Mouse (Mus musculus): ENCODE data around the gene Rtn4rl1. TPM values are rescaled to one million over a fixed set of nuclear protein-coding genes. Genes with fewer than 3 reads are reported as not detected.
A peak's percentile ranks its signal among the peaks of the same experiment; 100 is the strongest.
"Not testable (repeated sequence)": the region's sequence is repeated elsewhere in the genome, so short reads cannot be mapped to it uniquely, and the experiment has no call there.

The Rtn4rl1 gene
- total RNA-seq, 2 experiments from 2014 or later: 86.2 to 91.0 TPM

DNA sequence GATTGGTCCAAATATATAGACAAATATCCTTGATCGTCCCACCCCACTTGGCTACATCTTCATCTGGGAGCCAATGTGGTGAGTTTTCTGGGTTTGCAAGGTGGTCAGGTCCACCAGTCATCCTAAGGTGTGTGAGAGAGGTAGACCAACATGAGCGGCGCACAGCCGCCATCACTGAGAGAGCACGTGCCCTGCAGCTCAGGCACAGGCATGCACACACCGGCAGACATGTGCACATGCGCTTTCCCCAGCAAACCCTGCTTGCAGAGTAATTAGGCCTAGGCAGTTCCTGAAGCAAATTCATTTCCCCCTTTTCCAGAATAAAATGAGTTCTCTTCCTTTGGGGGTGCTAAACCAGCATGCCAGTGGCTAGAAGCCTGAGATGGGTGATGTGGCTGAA, 98.7 kb downstream of the Rtn4rl1 start:
- DNase-seq (ENCODE audit: low spot score in 2 of 2): no peak

GRCm38 (mm10) chr11:75293852-75294361, 100.3 kb downstream of the Rtn4rl1 start:
- no peak for DNase-seq (ENCODE audit: low spot score in 2 of 2)

- DNase-seq (ENCODE audit: low spot score in 2 of 2): no peak
Measured at GRCm38 (mm10) chr11:75294862-75295261, 101.3 kb downstream of the Rtn4rl1 start.

DNA sequence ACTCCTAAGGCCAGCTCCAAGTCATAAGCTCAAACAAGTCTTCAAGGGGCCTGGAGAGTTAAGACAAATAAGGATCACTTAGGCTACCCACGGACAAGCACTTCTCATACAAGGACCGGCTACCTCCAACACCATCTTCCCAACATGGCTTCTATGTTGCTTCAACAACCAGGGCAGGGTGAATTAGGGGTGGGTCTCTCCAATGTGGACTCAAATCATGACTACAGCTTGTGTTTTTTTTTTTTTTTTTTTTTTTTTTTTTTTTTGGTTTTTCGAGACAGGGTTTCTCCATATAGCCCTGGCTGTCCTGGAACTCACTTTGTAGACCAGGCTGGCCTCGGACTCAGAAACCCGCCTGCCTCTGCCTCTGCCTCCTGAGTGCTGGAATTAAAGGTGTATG, 102.0 kb downstream of the Rtn4rl1 start:
- not testable (repeated sequence) for DNase-seq (ENCODE audit: low spot score in 2 of 2)

DNA sequence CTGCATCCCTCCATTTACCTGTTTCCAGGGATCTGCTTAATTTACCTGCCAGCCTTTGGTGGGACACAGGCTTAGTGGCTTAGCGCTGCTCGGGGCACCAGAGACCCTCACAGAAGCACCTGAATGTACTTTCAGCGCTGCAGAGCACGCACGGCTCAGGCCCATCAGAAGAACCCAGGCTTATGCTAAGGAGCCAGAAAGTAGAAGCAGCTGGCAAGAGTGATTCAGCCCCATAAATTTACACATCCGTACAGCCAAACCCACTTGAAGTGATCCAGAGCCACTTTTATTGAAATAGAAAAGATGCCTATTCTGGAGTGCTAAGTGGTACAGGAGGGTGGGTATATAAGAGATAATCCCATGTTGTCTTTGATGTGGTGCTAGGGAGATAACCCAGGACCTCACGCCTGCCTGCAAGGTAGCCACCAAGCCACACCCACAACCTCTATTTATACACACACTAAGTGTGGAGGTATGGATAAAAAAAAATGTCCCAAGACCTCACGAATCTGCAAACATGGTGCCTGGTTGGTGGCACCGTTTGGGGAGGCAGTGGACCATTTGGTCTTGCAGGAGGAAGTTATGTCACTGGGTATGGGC, 102.9 kb downstream of the Rtn4rl1 start:
- DNase-seq (ENCODE audit: low spot score in 2 of 2): no peak

- DNase-seq (ENCODE audit: low spot score in 2 of 2): no peak
Measured at GRCm38 (mm10) chr11:75297631-75298030, 104.0 kb downstream of the Rtn4rl1 start.

- no peak for DNase-seq (ENCODE audit: low spot score in 2 of 2)
Measured at GRCm38 (mm10) chr11:75298491-75298890, 104.9 kb downstream of the Rtn4rl1 start.

DNA sequence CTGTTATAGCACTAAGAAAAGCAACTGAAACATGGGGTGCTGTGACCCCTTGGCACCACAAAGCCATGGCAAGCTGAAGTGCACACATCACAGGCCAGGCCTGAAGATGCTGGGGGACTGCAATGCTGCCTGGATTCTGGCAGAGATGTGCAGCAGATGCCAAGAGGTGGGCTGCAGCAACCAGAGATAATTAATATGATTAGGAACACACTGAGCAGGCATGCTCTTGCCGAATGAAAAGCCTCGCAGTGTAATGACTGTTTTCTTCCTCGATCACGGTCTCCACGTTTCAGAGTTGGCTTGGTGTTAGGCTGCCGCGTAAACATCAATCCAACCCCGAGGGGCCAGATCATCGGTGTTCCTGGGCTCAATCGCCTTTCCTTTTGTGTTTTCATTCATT, 106.2 kb downstream of the Rtn4rl1 start:
- DNase-seq (ENCODE audit: low spot score in 2 of 2): no peak

GRCm38 (mm10) chr11:75300954-75301353, 107.4 kb downstream of the Rtn4rl1 start:
- no peak for DNase-seq (ENCODE audit: low spot score in 2 of 2)

DNA sequence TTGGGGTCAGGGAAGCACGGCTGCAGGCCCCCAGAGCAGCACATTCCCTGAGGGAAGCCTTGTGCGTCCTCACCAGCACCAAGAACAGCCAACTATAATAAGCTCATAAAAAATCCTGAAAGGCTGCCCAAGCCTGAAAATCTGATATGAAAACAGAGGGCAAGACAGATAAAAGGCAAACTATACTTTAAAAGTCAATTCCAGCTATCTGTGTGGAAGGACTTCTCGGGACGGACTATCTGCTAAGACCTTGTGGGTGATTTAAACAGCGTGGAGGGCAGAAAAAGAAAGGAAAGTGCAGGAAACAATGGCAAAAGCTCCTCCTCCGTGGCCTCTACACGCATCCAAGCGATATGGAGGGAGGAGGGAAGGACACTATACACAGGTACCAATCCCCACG, 111.2 kb downstream of the Rtn4rl1 start:
- no peak for DNase-seq (ENCODE audit: low spot score in 2 of 2)

DNA sequence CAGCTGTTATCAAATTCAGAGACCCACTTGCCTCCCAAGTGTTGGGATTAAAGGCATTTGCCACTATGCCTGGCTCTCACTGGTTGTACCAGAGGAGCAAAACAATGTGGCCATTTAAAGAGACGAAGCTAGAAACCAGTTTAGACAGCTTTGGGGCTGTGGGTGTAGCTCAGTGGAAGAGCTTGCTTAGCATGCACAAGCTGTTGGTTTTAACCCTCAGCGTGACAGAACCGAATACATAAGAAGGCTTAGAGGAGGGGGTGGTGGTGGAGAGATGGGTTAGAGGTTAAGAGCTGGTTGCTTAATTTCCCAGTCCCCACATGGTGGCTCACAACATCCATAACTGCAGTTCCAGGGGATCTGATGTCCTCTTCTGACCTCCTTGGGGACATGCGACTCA, 115.1 kb downstream of the Rtn4rl1 start:
- DNase-seq (ENCODE audit: low spot score in 2 of 2): no peak

GRCm38 (mm10) chr11:75310813-75311212, 117.2 kb downstream of the Rtn4rl1 start:
- no peak for DNase-seq (ENCODE audit: low spot score in 2 of 2)

DNA sequence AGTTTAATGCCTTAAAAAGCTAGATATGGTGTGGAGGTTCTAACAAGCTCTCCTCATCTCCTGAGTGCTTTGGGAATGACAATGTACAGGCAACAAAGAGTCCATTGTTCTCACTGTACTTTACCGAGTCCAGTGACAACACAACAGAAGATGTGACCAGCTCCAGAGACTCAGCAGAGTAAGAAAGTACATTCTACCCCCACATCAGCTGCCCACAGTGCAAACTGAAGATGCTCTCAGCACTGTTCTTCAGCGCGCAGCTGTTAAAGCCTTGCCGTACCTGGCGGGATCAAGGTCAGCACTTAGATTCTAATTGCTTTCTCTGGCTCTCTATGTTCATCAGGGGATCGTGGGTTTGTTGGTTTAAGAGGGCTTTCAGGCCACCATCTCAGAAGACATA, 118.2 kb downstream of the Rtn4rl1 start:
- DNase-seq (ENCODE audit: low spot score in 2 of 2): no peak

DNA sequence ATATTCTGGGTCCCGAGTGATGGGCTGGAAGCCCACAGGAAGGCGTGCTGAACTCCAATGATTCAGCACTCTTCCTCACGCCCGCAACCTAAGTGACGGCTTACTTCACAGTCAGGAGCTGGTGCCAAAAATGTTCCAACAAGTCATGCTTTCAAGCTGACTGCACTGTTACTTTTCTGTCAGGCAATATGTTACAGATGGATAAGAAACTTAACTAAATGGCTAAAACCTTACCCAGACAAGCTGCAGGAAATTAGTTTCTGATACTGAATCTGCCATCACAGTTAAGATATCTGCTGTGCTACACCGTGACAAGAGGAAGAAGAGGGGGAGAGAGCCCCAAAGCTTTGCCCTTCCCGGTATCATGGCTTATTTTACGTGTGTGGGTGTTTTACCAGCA, 120.3 kb downstream of the Rtn4rl1 start:
- DNase-seq (ENCODE audit: low spot score in 2 of 2): peak in 1 of 2 experiments; percentile 52

Small RNAs within 50 kb of the gene (microRNA-seq; reads per million reads assigned to microRNA genes)
- 46,368 to 47,801 reads per million in 2 experiments for gene Mir132
- 734 to 970 reads per million in 2 experiments for gene Mir212

Other genes starting within 250 kb of the Rtn4rl1 start
- gene Hic1, start 24.3 kb upstream of the Rtn4rl1 start, total RNA-seq (2021): 1 to 10 TPM; 3.8 to 5.0 TPM
- 10 to 100 TPM in 1 of 2 experiments, 1 to 10 TPM in 1; 9.2 to 12.0 TPM for gene Ovca2, start 14.9 kb upstream of the Rtn4rl1 start, total RNA-seq (2021)
- gene Dph1, start 2.5 kb upstream of the Rtn4rl1 start, total RNA-seq (2021): 10 to 100 TPM; 28.5 to 32.1 TPM
- gene Rpa1, start 154.5 kb downstream of the Rtn4rl1 start, total RNA-seq (2021): 10 to 100 TPM; 47.2 to 49.9 TPM
- gene Smyd4, start 154.7 kb downstream of the Rtn4rl1 start, total RNA-seq (2021): 10 to 100 TPM; 13.7 to 17.5 TPM
- 10 to 100 TPM; 12.6 to 12.7 TPM for gene Serpinf1, start 228.9 kb downstream of the Rtn4rl1 start, total RNA-seq (2021)
- gene Serpinf2, start 245.8 kb downstream of the Rtn4rl1 start, total RNA-seq (2021): under 1 TPM in 1 of 2 experiments, not detected in 1; 0.35 TPM

All from left cerebral cortex, adult 18-20 months (tissue).